Mouse (Mus musculus) embryonic facial prominence, embryonic 11.5 days (tissue): ENCODE measurements around the gene Dkkl1. TPM values are rescaled to one million over a fixed set of nuclear protein-coding genes. Genes with fewer than 3 reads are reported as not detected.

Source experiments
- ATAC-seq: fragments of 200-750 bp; cut with Nextera tagmentation; replicated peaks from 2 replicates; pipeline ENCODE4 v1.8.0; 2017; ENCODE audit warnings: low read depth; ENCODE audit not compliant: insufficient number of reproducible peaks, low FRiP score, low TSS enrichment
- DNase-seq: peaks from one replicate; pipeline ENCODE4 v3.0.0-alpha.2; 2015; ENCODE audit warnings: low spot score
- H3K27ac ChIP-seq: fragments of 300-500 bp; sonication (generic); replicated peaks from 2 replicates; pipeline ENCODE4 v1.5.1; 2014; ENCODE audit warnings: mild to moderate bottlenecking, low read depth, low read length, control low read depth
- H3K27me3 ChIP-seq: fragments of 300-500 bp; sonication (generic); 2 replicates; pipeline ENCODE4 v1.6.1; 2014; ENCODE audit warnings: mild to moderate bottlenecking, low read length, moderate library complexity, mixed read lengths; ENCODE audit not compliant: control insufficient read depth, insufficient read depth
- H3K36me3 ChIP-seq: fragments of 300-500 bp; sonication (generic); replicated peaks from 2 replicates; pipeline ENCODE4 v1.6.1; 2014; ENCODE audit warnings: low read depth, mild to moderate bottlenecking, low read length, moderate library complexity, mixed read lengths; ENCODE audit not compliant: control insufficient read depth, insufficient read depth
- H3K4me1 ChIP-seq: fragments of 300-500 bp; sonication (generic); 2 replicates; pipeline ENCODE4 v1.6.1; 2014; ENCODE audit warnings: low read length, mixed read lengths; ENCODE audit not compliant: control insufficient read depth, insufficient read depth
- H3K4me2 ChIP-seq: fragments of 300-500 bp; sonication (generic); 2 replicates; pipeline ENCODE4 v1.6.1; 2014; ENCODE audit warnings: low read depth, mild to moderate bottlenecking, control low read depth, low read length, moderate library complexity
- H3K4me3 ChIP-seq: fragments of 300-500 bp; sonication (generic); 2 replicates; pipeline ENCODE4 v1.5.1; 2014; ENCODE audit warnings: low read depth, low read length, control low read depth
- H3K9ac ChIP-seq: fragments of 300-500 bp; sonication (generic); replicated peaks from 2 replicates; pipeline ENCODE4 v1.6.1; 2014; ENCODE audit warnings: mild to moderate bottlenecking, control low read depth, low read length
- H3K9me3 ChIP-seq: fragments of 300-500 bp; sonication (generic); replicated peaks from 2 replicates; pipeline ENCODE4 v1.6.1; 2016; ENCODE audit warnings: mild to moderate bottlenecking, low read length, inconsistent platforms, mixed read lengths; ENCODE audit not compliant: control insufficient read depth
- WGBS: fragments of 180-500 bp; shearing (Covaris S2); extraction: QIAGEN DNeasy Blood & Tissue Kit; methylation state at CpG from one replicate; pipeline ENCODE4 v1.1.7; 2014; 5-methylcytosine and 5-hydroxymethylcytosine counted together
- polyA plus RNA-seq: library from polyadenylated mRNA; unstranded; fragments of >200 nt; fragmentation: Nextera tagmentation; extraction: Ambion mirVana; gene quantifications from 2 replicates; pipeline ENCODE4 v1.2.1, GENCODE M21; 2014

The Dkkl1 gene
- polyA plus RNA-seq, 1 experiment from 2014 or later: 1.8 TPM

DNA sequence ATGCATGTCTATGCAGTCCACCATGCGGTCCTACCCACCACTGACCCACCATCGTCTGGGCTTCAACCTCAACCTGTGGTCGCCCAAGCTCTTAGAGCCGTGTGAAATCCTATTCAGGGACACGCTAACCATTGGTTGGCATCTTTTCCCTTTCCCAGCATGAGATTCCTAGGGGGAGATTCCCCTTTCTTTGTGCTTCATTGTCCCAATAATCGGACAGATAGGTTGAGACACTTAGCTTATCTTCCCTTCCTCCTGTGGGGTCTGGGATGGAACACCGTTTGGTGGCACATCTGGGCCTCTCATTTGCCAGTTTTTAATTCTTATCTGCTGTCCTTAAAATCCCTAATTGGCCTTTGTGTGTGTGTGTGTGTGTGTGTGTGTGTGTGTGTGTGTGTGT is 28.2 kb upstream of the Dkkl1 start:
- Histone ChIP-seq H3K4me2 (no peak overlapping the region), H3K27me3 (peaks cover 13% of the 10 kb centered on the region), H3K4me1 (no peaks in the 10 kb centered on the region), H3K9me3 (no peaks in the 10 kb centered on the region), H3K36me3 (no peaks in the 10 kb centered on the region), H3K9ac (no peak overlapping the region), H3K27ac (no peak overlapping the region), H3K4me3 (no peak overlapping the region)
- 82% methylated on average over 7 of the region's 7 CpGs for WGBS
- DNase-seq: no peak
- ATAC-seq: no peak

DNA sequence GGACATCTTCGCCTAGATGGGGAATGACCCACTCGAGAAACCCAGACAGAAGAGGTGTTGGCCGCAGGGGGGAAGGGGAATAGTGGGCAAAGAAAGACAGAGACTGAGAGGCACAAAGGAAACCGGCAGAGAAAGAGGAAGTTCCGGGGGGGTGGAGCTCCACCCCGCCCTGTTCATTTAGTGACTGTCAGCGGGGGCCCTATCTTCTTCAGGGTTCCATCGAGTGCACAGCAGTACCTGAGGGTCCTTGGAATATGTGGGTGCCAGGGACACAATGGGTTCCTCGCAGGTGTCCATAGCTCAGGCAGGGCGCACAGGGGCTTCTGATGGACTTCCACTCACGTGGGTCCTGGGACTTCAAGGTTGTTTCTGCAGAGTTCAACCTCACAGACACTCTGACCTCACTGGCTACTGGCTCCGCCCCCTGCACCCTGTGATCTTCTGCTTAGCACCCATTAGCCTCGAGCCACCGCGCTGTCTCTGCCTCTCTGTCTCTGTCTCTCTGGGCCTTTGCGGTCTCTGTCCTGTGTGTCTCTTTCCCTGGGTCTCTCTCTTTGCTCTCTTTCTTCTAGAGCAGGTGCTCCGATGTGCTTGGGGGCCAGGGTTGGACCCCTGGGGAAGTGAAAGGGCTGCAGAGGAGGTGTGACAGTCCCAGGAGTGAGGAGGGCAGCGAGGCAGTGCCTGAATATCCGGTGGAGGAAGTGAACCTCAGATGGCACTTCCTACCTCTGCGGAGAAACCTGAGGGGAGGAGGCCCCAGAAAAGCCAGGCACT is 27.0 kb upstream of the Dkkl1 start, which contains the start of gene Cd37:
Gene Cd37 (minus strand): TSS at position 393 of the 774 bp plus-strand sequence.
- H3K27ac ChIP-seq: no peak within 1 kb of the TSS
- DNase-seq: no peak
- no peak for ATAC-seq
- peaks cover 13% of the 10 kb centered on the region for H3K27me3 ChIP-seq
- WGBS: 40% methylated on average over 20 of the region's 20 CpGs
- no peaks in the 10 kb centered on the region for H3K36me3 ChIP-seq
- no peak within 1 kb of the TSS for H3K4me3 ChIP-seq
- H3K9me3 ChIP-seq: no peaks in the 10 kb centered on the region
- H3K9ac ChIP-seq: no peak within 1 kb of the TSS
- H3K4me2 ChIP-seq: no peak within 1 kb of the TSS
- H3K4me1 ChIP-seq: peaks cover 2% of the 10 kb centered on the region

- no peak for ATAC-seq
- DNase-seq: no peak
- no peaks in the 10 kb centered on the region; the same call in 1 of the 2 replicates for H3K36me3 ChIP-seq
- no peak overlapping the region for H3K4me2 ChIP-seq
- no peak overlapping the region for H3K4me3 ChIP-seq
- H3K4me1 ChIP-seq: peaks cover 5% of the 10 kb centered on the region
- no peak overlapping the region for H3K27ac ChIP-seq
- WGBS: 76% methylated on average over 17 of the region's 17 CpGs
- H3K9me3 ChIP-seq: no peaks in the 10 kb centered on the region
- H3K27me3 ChIP-seq: peaks cover 13% of the 10 kb centered on the region
- no peak overlapping the region for H3K9ac ChIP-seq
Measured at GRCm38 (mm10) chr7:45237747-45238699, 26.1 kb upstream of the Dkkl1 start.

- Histone ChIP-seq H3K9me3 (no peaks in the 10 kb centered on the region), H3K4me1 (peaks cover 5% of the 10 kb centered on the region), H3K9ac (peak overlapping the region; percentile 48), H3K4me3 (0 out of 2 replicates have a peak overlapping the region, but pooled peaks have one; percentile 13), H3K27me3 (peaks cover 13% of the 10 kb centered on the region), H3K36me3 (peaks cover 8% of the 10 kb centered on the region), H3K4me2 (peak overlapping the region; percentile 22), H3K27ac (peak overlapping the region; percentile 65)
- 26% methylated on average over 17 of the region's 17 CpGs for WGBS
- ATAC-seq (peak; percentile 10; the same call in 1 of the 2 replicates), DNase-seq (no peak)
Measured at GRCm38 (mm10) chr7:45235656-45236180, 23.8 kb upstream of the Dkkl1 start.

DNA sequence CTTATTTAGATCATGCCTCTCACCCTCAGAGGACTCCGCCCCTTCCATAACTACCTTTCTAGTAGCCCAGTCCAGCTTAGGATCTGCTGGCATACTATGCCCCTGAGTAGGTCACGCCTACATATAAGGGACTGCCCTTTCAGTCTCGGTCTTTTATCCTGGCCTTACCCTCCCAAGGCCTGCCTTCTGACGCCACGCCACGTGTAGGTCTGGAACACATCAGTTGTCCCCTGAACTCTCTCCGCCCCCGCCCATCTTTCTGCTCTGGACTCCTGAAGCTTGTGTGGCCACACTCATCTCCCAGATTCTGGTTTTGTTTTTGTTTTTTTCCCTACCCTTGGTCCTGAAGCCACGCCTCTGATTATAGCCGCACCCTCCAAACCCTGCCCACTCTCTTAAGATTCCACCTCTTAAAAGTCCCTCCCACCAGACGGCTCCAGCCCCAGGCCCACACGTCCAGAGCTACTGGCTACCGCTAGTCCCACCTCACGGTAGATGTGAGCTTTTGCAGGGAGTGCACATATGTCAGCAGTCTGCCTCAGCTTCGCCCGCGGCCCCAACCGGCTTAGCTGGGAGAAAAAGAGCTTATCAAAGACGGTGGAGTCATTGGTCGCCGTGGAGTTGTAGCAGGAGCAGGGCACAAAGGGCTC is 23.1 kb upstream of the Dkkl1 start:
- H3K4me2 ChIP-seq: peak overlapping the region; percentile 22
- H3K27me3 ChIP-seq: peaks cover 13% of the 10 kb centered on the region
- H3K9me3 ChIP-seq: no peaks in the 10 kb centered on the region
- H3K9ac ChIP-seq: peak overlapping the region; percentile 48
- H3K4me3 ChIP-seq: 0 out of 2 replicates have a peak overlapping the region, but pooled peaks have one; percentile 13
- peak overlapping the region; percentile 65 for H3K27ac ChIP-seq
- ATAC-seq: peak; percentile 76
- WGBS: 3% methylated on average over 21 of the region's 21 CpGs
- DNase-seq: peak; percentile 80
- peaks cover 8% of the 10 kb centered on the region for H3K36me3 ChIP-seq
- H3K4me1 ChIP-seq: peaks cover 5% of the 10 kb centered on the region

- DNase-seq (peak; percentile 54), ATAC-seq (peak; percentile 6; the same call in 1 of the 2 replicates)
- peak overlapping the region; percentile 25; the same call in 1 of the 2 replicates for H3K9ac ChIP-seq
- 9% methylated on average over 29 of the region's 29 CpGs for WGBS
- H3K4me2 ChIP-seq: no peak overlapping the region
- H3K9me3 ChIP-seq: no peaks in the 10 kb centered on the region
- H3K27ac ChIP-seq: no peak overlapping the region; the same call in 1 of the 2 replicates
- peaks cover 12% of the 10 kb centered on the region for H3K36me3 ChIP-seq
- no peak overlapping the region for H3K4me3 ChIP-seq
- H3K4me1 ChIP-seq: peaks cover 5% of the 10 kb centered on the region
- peaks cover 13% of the 10 kb centered on the region for H3K27me3 ChIP-seq
Measured at GRCm38 (mm10) chr7:45234333-45234841, 22.4 kb upstream of the Dkkl1 start.
